Comparison of ENCODE assay signal across 23 mouse cellular contexts in the genomic region with DNA sequence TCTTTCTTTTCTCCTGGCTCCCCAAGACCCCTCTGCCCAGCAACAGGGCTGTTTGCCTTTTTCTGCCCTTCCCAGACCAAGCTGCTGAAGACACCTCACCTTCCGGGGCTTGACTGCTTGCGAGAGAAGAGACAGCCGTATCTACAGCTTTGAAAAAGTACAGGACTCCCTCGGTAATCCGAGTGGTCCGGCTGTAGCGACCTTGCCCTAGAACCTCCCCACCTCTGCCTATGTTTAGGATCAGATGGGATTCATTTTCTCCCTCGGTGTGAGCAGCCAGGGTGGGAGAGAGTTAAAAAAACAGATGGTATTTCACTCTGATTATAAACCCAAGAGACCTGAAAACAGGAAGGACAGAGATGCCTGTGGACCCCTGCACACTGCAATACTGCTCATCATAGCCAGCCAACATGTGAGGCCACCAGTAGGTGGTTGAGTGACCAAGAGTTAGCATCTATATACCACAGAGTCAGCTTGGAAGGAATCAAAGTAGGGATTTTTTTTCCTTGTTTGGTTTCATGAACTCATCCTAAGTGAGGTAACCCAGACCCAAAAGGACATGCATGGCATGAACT.
DNase-seq lines count a peak whose midpoint lies in the region; ATAC-seq and TF ChIP-seq lines count a peak whose summit lies in the region.
"Had no signal": no experiment of that assay in that cellular context is flagged by ENCODE, and none has a peak within 500 bp of the region (broad histone marks: within the 10 kb centered on the region; RNA-seq: fewer than 3 reads in every experiment).

No protein-coding gene starts in this region.

- ATAC-seq in heart, postnatal 0 days (ENCODE audit: insufficient read depth, low read depth) = no peak
- ATAC-seq in liver, postnatal 0 days = peak; percentile 54; the same call in 1 of the 2 replicates
- ATAC-seq in liver, embryonic 11.5 days (replicated peaks; ENCODE audit: low FRiP score) = no peak
- ATAC-seq in embryonic facial prominence, embryonic 12.5 days (ENCODE audit: insufficient number of reproducible peaks, insufficient read depth, low FRiP score, low TSS enrichment) = no peak
- ATAC-seq in limb, embryonic 14.5 days (ENCODE audit: low FRiP score, low read depth) = no peak
- ATAC-seq: forebrain, embryonic 16.5 days; midbrain, embryonic 16.5 days; Patski had no signal

- no peak for TF ChIP-seq POLR2A in limb, embryonic 14.5 days (IDR thresholded peaks at IDR 0.05; ENCODE audit: borderline replicate concordance, extremely low read depth, insufficient read depth, insufficient read length)

- no peak for TF ChIP-seq CTCF in heart, postnatal 0 days (IDR thresholded peaks at IDR 0.05; ENCODE audit: low read depth)
- no peak for TF ChIP-seq CTCF in liver, postnatal 0 days (IDR thresholded peaks at IDR 0.05; ENCODE audit: low read depth)

- H3K9me3 ChIP-seq in heart, postnatal 0 days (replicated peaks; ENCODE audit: control insufficient read depth, low read length) = no peaks in the 10 kb centered on the region
- H3K9me3 ChIP-seq in liver, postnatal 0 days (ENCODE audit: low read length) = no peaks in the 10 kb centered on the region
- H3K9me3 ChIP-seq in liver, embryonic 11.5 days (ENCODE audit: control insufficient read depth, low read length) = no peaks in the 10 kb centered on the region
- H3K9me3 ChIP-seq in embryonic facial prominence, embryonic 12.5 days = no peaks in the 10 kb centered on the region
- H3K9me3 ChIP-seq in limb, embryonic 14.5 days (ENCODE audit: control insufficient read depth, low read length) = no peaks in the 10 kb centered on the region
- H3K9me3 ChIP-seq: heart, embryonic 10.5 days; intestine, embryonic 15.5 days had no signal

- H3K36me3 ChIP-seq in heart, postnatal 0 days (replicated peaks; ENCODE audit: control insufficient read depth, insufficient read depth, low read length) = no peaks in the 10 kb centered on the region
- H3K36me3 ChIP-seq in liver, postnatal 0 days (replicated peaks; ENCODE audit: insufficient read depth, low read length) = no peaks in the 10 kb centered on the region
- H3K36me3 ChIP-seq in liver, embryonic 11.5 days (ENCODE audit: control insufficient read depth, insufficient read depth, low read length) = no peaks in the 10 kb centered on the region
- no peaks in the 10 kb centered on the region for H3K36me3 ChIP-seq in embryonic facial prominence, embryonic 12.5 days
- no peaks in the 10 kb centered on the region for H3K36me3 ChIP-seq in limb, embryonic 14.5 days (ENCODE audit: control insufficient read depth, insufficient read depth, low read length)
- H3K36me3 ChIP-seq: heart, embryonic 10.5 days; intestine, embryonic 15.5 days had no signal

- no peak overlapping the region for H3K4me2 ChIP-seq in heart, postnatal 0 days (ENCODE audit: low read depth, low read length)
- H3K4me2 ChIP-seq in liver, postnatal 0 days (ENCODE audit: low read depth, low read length) = no peak overlapping the region
- no peak overlapping the region for H3K4me2 ChIP-seq in liver, embryonic 11.5 days
- H3K4me2 ChIP-seq in embryonic facial prominence, embryonic 12.5 days (replicated peaks) = peak overlapping the region; percentile 13; the same call in 1 of the 2 replicates
- peak overlapping the region; percentile 33; the same call in 1 of the 2 replicates for H3K4me2 ChIP-seq in limb, embryonic 14.5 days (replicated peaks; ENCODE audit: low read depth, low read length, severe bottlenecking)
- H3K4me2 ChIP-seq: hindbrain, embryonic 14.5 days had no signal

- intact Hi-C loops in heart, postnatal 10 days (cut with DNase I) = no loop called here

- no peak overlapping the region for H3K9ac ChIP-seq in heart, postnatal 0 days (replicated peaks; ENCODE audit: low read depth, low read length)
- no peak overlapping the region for H3K9ac ChIP-seq in liver, postnatal 0 days (replicated peaks)
- no peak overlapping the region for H3K9ac ChIP-seq in liver, embryonic 11.5 days (ENCODE audit: low read depth, low read length)
- H3K9ac ChIP-seq in embryonic facial prominence, embryonic 12.5 days = no peak overlapping the region
- H3K9ac ChIP-seq in limb, embryonic 14.5 days (ENCODE audit: low read depth, low read length, severe bottlenecking) = no peak overlapping the region
- H3K9ac ChIP-seq: hindbrain, embryonic 14.5 days; intestine, embryonic 15.5 days had no signal

- H3K27me3 ChIP-seq in heart, postnatal 0 days (ENCODE audit: control insufficient read depth, insufficient read depth, low read length) = no peaks in the 10 kb centered on the region
- H3K27me3 ChIP-seq in liver, postnatal 0 days (ENCODE audit: insufficient read depth, low read length) = no peaks in the 10 kb centered on the region
- no peaks in the 10 kb centered on the region for H3K27me3 ChIP-seq in liver, embryonic 11.5 days (replicated peaks; ENCODE audit: control insufficient read depth, insufficient read depth, low read length)
- H3K27me3 ChIP-seq in embryonic facial prominence, embryonic 12.5 days = no peaks in the 10 kb centered on the region
- H3K27me3 ChIP-seq in limb, embryonic 14.5 days (ENCODE audit: control insufficient read depth, insufficient read depth, low read length) = no peaks in the 10 kb centered on the region
- H3K27me3 ChIP-seq: intestine, embryonic 15.5 days had no signal

- no peak overlapping the region for H3K4me3 ChIP-seq in heart, postnatal 0 days (ENCODE audit: low read depth, low read length)
- no peak overlapping the region for H3K4me3 ChIP-seq in liver, postnatal 0 days (ENCODE audit: low read depth, low read length)
- no peak overlapping the region for H3K4me3 ChIP-seq in liver, embryonic 11.5 days (ENCODE audit: low read depth, low read length)
- H3K4me3 ChIP-seq in embryonic facial prominence, embryonic 12.5 days = no peak overlapping the region
- no peak overlapping the region for H3K4me3 ChIP-seq in limb, embryonic 14.5 days (replicated peaks; ENCODE audit: low read length)
- H3K4me3 ChIP-seq: heart, embryonic 10.5 days; intestine, embryonic 15.5 days had no signal

- DNase-seq in heart, postnatal 0 days (ENCODE audit: low spot score) = no peak
- DNase-seq in heart, postnatal 10 days = no peak
- no peak for DNase-seq in liver, postnatal 0 days
- DNase-seq in liver, embryonic 11.5 days (ENCODE audit: low spot score) = no peak
- no peak for DNase-seq in limb, embryonic 14.5 days (ENCODE audit: low spot score)
- DNase-seq in adrenal gland, postnatal 10 days = no peak
- no peak for DNase-seq in cerebellum, postnatal 4 days (ENCODE audit: low spot score in 2 of 2)
- DNase-seq: adrenal gland, postnatal 25 days; cerebellum, adult 2 months; cerebellum, postnatal 36 days; heart, postnatal 14 days; kidney, postnatal 36 days; layer of hippocampus, adult 9-11 months; liver; lung, adult 18-20 months; lung, postnatal 14 days had no signal

- 38% methylated on average over 8 of the region's 8 CpGs for WGBS in heart, postnatal 0 days
- 57% methylated on average over 8 of the region's 8 CpGs for WGBS in liver, postnatal 0 days (ENCODE audit: insufficient replicate concordance)
- WGBS in liver, embryonic 11.5 days = 61% methylated on average over 8 of the region's 8 CpGs
- WGBS in embryonic facial prominence, embryonic 12.5 days = 14% methylated on average over 8 of the region's 8 CpGs
- 21% methylated on average over 8 of the region's 8 CpGs for WGBS in limb, embryonic 14.5 days

- H3K4me1 ChIP-seq in heart, postnatal 0 days (ENCODE audit: control insufficient read depth, insufficient read depth) = no peaks in the 10 kb centered on the region
- H3K4me1 ChIP-seq in liver, postnatal 0 days (ENCODE audit: insufficient read depth) = no peaks in the 10 kb centered on the region
- peaks cover 6% of the 10 kb centered on the region for H3K4me1 ChIP-seq in liver, embryonic 11.5 days (replicated peaks; ENCODE audit: control insufficient read depth, insufficient read depth, low read length)
- H3K4me1 ChIP-seq in embryonic facial prominence, embryonic 12.5 days = peaks cover 16% of the 10 kb centered on the region
- peaks cover 31% of the 10 kb centered on the region for H3K4me1 ChIP-seq in limb, embryonic 14.5 days (ENCODE audit: control insufficient read depth, insufficient read depth, low read length)

- no peak for TF ChIP-seq EP300 in heart, postnatal 0 days (IDR thresholded peaks at IDR 0.05; ENCODE audit: low read depth)
- no peak for TF ChIP-seq EP300 in liver, postnatal 0 days (IDR thresholded peaks at IDR 0.05; ENCODE audit: low read depth)

- H3K27ac ChIP-seq in heart, postnatal 0 days (ENCODE audit: low read depth) = peak overlapping the region; percentile 43; the same call in 1 of the 2 replicates
- peak overlapping the region; percentile 82 for H3K27ac ChIP-seq in liver, postnatal 0 days (ENCODE audit: low read depth)
- H3K27ac ChIP-seq in liver, embryonic 11.5 days (ENCODE audit: low read depth, low read length) = no peak overlapping the region
- H3K27ac ChIP-seq in embryonic facial prominence, embryonic 12.5 days = 0 out of 2 replicates have a peak overlapping the region, but pooled peaks have one; percentile 37
- 0 out of 2 replicates have a peak overlapping the region, but pooled peaks have one; percentile 19 for H3K27ac ChIP-seq in limb, embryonic 14.5 days (replicated peaks; ENCODE audit: low read depth, low read length)
- H3K27ac ChIP-seq: hindbrain, embryonic 14.5 days; intestine, embryonic 15.5 days had no signal

Comparison
In these comparisons a context has a peak if more than half of its experiments do, and no peak if none do; other contexts are left out.
1. H3K4me2 ChIP-seq: peak in embryonic facial prominence, embryonic 12.5 days (single experiment) and limb, embryonic 14.5 days (single experiment); none in heart, postnatal 0 days (single experiment), liver, postnatal 0 days (single experiment) and liver, embryonic 11.5 days (single experiment).